Mouse (Mus musculus): ENCODE results near the gene Npas3. TPM values are rescaled to one million over a fixed set of nuclear protein-coding genes. Genes with fewer than 3 reads are reported as not detected.

Npas3 gene
- polyA plus RNA-seq, 1 experiment from 2014 or later: 32.7 TPM

DNA sequence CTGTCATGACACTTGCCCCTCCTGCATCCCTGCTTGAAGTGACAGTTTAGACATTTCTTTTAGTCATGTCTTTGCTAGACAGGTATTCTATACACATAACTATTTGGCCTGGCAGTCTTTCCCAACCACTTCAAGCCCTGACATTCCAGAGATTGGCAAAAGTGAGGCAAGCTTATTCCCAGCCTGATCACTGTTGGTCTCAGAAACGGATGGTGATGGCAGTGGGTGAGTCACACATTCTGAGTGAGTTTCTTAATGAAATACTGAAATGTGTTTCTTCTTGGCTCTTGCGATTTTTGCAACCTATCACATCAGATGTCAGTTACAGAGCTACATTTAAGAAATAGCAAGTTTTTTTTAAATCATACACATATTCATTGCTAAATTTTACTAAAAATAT lies 175.2 kb downstream of the Npas3 start:
- ATAC-seq: no peak
- 78% methylated on average over 2 of the region's 2 CpGs for WGBS
- Histone ChIP-seq H3K4me3 (replicated peaks) (no peak overlapping the region), H3K36me3 (no peaks in the 10 kb centered on the region), H3K27ac (no peak overlapping the region), H3K4me1 (replicated peaks) (peaks cover 49% of the 10 kb centered on the region), H3K4me2 (replicated peaks) (no peak overlapping the region), H3K9ac (replicated peaks) (no peak overlapping the region), H3K27me3 (no peaks in the 10 kb centered on the region), H3K9me3 (no peaks in the 10 kb centered on the region)

- H3K9me3 ChIP-seq: no peaks in the 10 kb centered on the region
- WGBS: 98% methylated on average over 2 of the region's 2 CpGs
Measured at GRCm38 (mm10) chr12:53426006-53426405, 177.5 kb downstream of the Npas3 start.

GRCm38 (mm10) chr12:53427153-53427552 lies 178.7 kb downstream of the Npas3 start:
- Histone ChIP-seq H3K27me3 (no peaks in the 10 kb centered on the region), H3K36me3 (no peaks in the 10 kb centered on the region), H3K4me3 (replicated peaks) (no peak overlapping the region), H3K27ac (no peak overlapping the region), H3K4me1 (replicated peaks) (peaks cover 34% of the 10 kb centered on the region), H3K9me3 (no peaks in the 10 kb centered on the region), H3K9ac (replicated peaks) (no peak overlapping the region), H3K4me2 (replicated peaks) (no peak overlapping the region)
- peak; percentile 50; the same call in 1 of the 2 replicates for ATAC-seq
- 76% methylated on average over 10 of the region's 10 CpGs for WGBS

More at GRCm38 (mm10) chr12:53426006-53426405, 177.5 kb downstream of the Npas3 start:
- peaks cover 41% of the 10 kb centered on the region for H3K4me1 ChIP-seq (replicated peaks)
- ATAC-seq: no peak
- no peak overlapping the region for H3K4me3 ChIP-seq (replicated peaks)
- no peaks in the 10 kb centered on the region for H3K27me3 ChIP-seq
- H3K27ac ChIP-seq: no peak overlapping the region
- H3K36me3 ChIP-seq: no peaks in the 10 kb centered on the region
- no peak overlapping the region for H3K4me2 ChIP-seq (replicated peaks)
- no peak overlapping the region for H3K9ac ChIP-seq (replicated peaks)

DNA sequence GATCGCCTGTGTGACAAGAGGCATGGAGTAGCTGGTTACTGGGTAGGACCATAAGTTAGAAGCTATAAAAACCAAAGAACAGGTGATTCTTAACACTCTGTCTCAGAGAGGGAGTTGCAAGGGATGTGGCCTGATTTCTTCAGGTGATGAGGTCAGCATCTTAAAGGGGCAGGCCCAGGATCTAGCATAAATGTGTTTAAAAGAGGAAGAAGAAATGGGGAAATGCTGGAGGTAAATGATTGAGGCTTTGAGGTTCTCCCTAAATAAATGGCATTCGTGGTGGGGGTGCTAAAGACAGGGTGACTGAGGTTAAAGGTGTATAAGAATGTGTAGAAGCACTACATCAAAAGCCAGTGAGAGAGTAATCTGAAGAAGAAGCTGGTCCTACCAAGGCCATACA lies 193.6 kb downstream of the Npas3 start:
- H3K27ac ChIP-seq: no peak overlapping the region
- H3K36me3 ChIP-seq: no peaks in the 10 kb centered on the region
- WGBS: 82% methylated on average over 2 of the region's 2 CpGs
- no peak overlapping the region for H3K4me3 ChIP-seq (replicated peaks)
- no peak overlapping the region for H3K9ac ChIP-seq (replicated peaks)
- H3K27me3 ChIP-seq: no peaks in the 10 kb centered on the region
- no peak for ATAC-seq
- no peaks in the 10 kb centered on the region for H3K9me3 ChIP-seq
- H3K4me2 ChIP-seq (replicated peaks): no peak overlapping the region
- H3K4me1 ChIP-seq (replicated peaks): peaks cover 23% of the 10 kb centered on the region

GRCm38 (mm10) chr12:53447469-53447868 lies 199.0 kb downstream of the Npas3 start:
- H3K4me2 ChIP-seq (replicated peaks): no peak overlapping the region
- 23% methylated on average over 8 of the region's 8 CpGs for WGBS
- peak overlapping the region; percentile 30; the same call in 1 of the 2 replicates for H3K27ac ChIP-seq
- no peak overlapping the region for H3K9ac ChIP-seq (replicated peaks)
- no peaks in the 10 kb centered on the region for H3K36me3 ChIP-seq
- H3K9me3 ChIP-seq: no peaks in the 10 kb centered on the region
- H3K27me3 ChIP-seq: no peaks in the 10 kb centered on the region
- peak; percentile 48; the same call in 1 of the 2 replicates for ATAC-seq
- no peak overlapping the region for H3K4me3 ChIP-seq (replicated peaks)
- H3K4me1 ChIP-seq (replicated peaks): peaks cover 44% of the 10 kb centered on the region

- H3K4me3 ChIP-seq (replicated peaks): no peak overlapping the region
- H3K9me3 ChIP-seq: no peaks in the 10 kb centered on the region
- no peak overlapping the region for H3K9ac ChIP-seq (replicated peaks)
- H3K4me2 ChIP-seq (replicated peaks): no peak overlapping the region
- H3K27me3 ChIP-seq: no peaks in the 10 kb centered on the region
- H3K36me3 ChIP-seq: no peaks in the 10 kb centered on the region
- H3K4me1 ChIP-seq (replicated peaks): peaks cover 46% of the 10 kb centered on the region
- H3K27ac ChIP-seq: 0 out of 2 replicates have a peak overlapping the region, but pooled peaks have one; percentile 20
- ATAC-seq: peak; percentile 58; the same call in 1 of the 2 replicates
- under 1% methylated on average over 3 of the region's 3 CpGs for WGBS
Measured at GRCm38 (mm10) chr12:53448040-53448439, 199.6 kb downstream of the Npas3 start.

DNA sequence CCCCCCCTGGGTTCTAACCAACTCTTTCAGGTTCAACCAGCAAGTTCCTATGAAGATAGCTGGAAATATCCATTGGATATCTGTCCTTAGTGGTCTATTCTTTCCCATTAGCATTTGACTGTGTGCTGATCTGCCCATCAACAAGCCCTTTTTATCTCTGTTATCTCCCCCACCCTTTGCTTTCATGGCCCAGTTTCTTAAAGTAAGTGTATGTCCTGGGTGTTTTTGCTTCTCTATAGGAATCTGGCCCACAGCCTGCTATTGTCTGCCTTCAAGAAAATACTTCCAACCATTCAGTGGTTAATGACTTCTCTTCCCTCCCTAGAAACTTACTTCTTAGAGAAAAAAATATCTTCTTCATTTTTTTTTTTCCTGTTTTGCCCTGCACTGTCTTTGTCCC lies 219.1 kb downstream of the Npas3 start:
- no peak overlapping the region for H3K4me3 ChIP-seq (replicated peaks)
- H3K4me2 ChIP-seq (replicated peaks): no peak overlapping the region
- no peaks in the 10 kb centered on the region for H3K9me3 ChIP-seq
- H3K27ac ChIP-seq: no peak overlapping the region
- H3K4me1 ChIP-seq (replicated peaks): no peaks in the 10 kb centered on the region
- ATAC-seq: no peak
- H3K9ac ChIP-seq (replicated peaks): no peak overlapping the region
- H3K27me3 ChIP-seq: no peaks in the 10 kb centered on the region
- H3K36me3 ChIP-seq: no peaks in the 10 kb centered on the region

DNA sequence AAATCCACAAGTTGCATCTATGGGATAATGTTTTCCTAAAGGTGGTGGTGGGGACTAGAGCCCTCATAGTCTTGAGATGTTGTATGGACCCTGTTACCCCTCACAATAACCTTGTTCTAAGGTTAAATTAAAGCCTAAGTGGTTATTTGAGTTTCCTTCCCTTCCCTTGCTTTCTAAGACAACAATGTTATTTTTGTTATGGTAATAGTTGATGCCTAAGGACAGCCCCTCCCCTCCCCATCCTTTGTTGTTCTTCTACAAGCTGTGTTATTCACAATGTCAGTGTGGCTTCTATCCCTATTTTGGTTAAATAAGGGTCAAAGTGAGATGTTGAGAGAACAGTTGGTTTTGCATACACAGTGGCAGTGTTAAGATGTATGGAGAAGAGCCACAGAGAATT lies 226.0 kb downstream of the Npas3 start:
- Histone ChIP-seq H3K27ac (no peak overlapping the region), H3K9ac (replicated peaks) (no peak overlapping the region), H3K4me2 (replicated peaks) (no peak overlapping the region), H3K27me3 (no peaks in the 10 kb centered on the region), H3K4me1 (replicated peaks) (peaks cover 5% of the 10 kb centered on the region; the same call in 1 of the 2 replicates), H3K36me3 (no peaks in the 10 kb centered on the region), H3K9me3 (no peaks in the 10 kb centered on the region), H3K4me3 (replicated peaks) (no peak overlapping the region)
- no peak for ATAC-seq

DNA sequence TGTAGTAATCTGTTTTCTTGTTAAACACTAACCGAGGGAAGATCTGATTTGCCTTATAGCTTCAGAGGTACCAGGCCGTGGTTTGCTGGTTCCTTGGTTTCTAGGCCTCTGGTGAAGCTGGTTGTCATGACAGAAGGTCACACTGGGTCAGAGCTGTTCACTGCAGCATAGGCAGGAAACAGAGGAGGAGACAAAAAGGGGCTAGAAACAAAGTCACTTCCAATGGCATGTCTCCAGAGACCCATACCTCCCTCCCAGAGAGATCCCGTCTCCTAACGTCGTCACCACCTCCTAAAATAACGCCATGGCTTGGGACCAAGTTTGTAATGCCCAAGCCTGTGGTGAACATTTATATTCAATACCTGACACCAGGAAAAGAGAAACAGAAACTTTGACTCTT lies 236.4 kb downstream of the Npas3 start:
- Histone ChIP-seq H3K4me2 (replicated peaks) (no peak overlapping the region), H3K4me1 (replicated peaks) (no peaks in the 10 kb centered on the region), H3K4me3 (replicated peaks) (no peak overlapping the region), H3K27me3 (no peaks in the 10 kb centered on the region), H3K27ac (no peak overlapping the region), H3K36me3 (no peaks in the 10 kb centered on the region), H3K9me3 (no peaks in the 10 kb centered on the region), H3K9ac (replicated peaks) (no peak overlapping the region)
- WGBS: 78% methylated on average over 6 of the region's 6 CpGs
- no peak for ATAC-seq

GRCm38 (mm10) chr12:53496386-53496785 lies 247.9 kb downstream of the Npas3 start:
- H3K27me3 ChIP-seq: no peaks in the 10 kb centered on the region
- no peak overlapping the region for H3K4me2 ChIP-seq (replicated peaks)
- H3K4me3 ChIP-seq (replicated peaks): no peak overlapping the region

DNA sequence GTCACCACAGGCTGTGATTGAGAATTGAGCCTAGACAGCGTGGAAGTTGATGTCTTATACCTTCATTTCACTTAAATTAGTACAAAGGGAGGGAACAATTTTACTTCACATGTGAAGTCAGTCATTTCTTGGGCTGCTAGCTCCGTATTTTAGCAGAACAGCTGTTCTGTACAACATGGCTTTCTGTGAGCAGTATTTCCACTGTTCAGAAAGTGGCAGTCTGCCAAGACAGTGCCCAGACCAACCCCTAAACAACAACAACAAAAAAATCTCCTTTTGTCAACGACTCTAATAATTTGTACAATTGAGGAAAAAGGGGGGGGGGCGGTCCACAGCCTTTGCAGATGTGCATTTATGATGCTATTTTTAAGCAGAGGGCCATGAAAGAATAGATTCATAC lies 266.4 kb downstream of the Npas3 start:
- 71% methylated on average over 4 of the region's 4 CpGs for WGBS
- Histone ChIP-seq H3K4me3 (replicated peaks) (no peak overlapping the region), H3K36me3 (no peaks in the 10 kb centered on the region), H3K9ac (replicated peaks) (no peak overlapping the region), H3K27ac (peak overlapping the region; percentile 45; the same call in 1 of the 2 replicates), H3K4me2 (replicated peaks) (no peak overlapping the region), H3K27me3 (no peaks in the 10 kb centered on the region), H3K4me1 (replicated peaks) (no peaks in the 10 kb centered on the region; the same call in 1 of the 2 replicates), H3K9me3 (no peaks in the 10 kb centered on the region)
- no peak for ATAC-seq

More at GRCm38 (mm10) chr12:53496386-53496785, 247.9 kb downstream of the Npas3 start:
- Histone ChIP-seq H3K9me3 (no peaks in the 10 kb centered on the region), H3K36me3 (peaks cover 3% of the 10 kb centered on the region; the same call in 1 of the 2 replicates), H3K4me1 (replicated peaks) (peaks cover 19% of the 10 kb centered on the region), H3K9ac (replicated peaks) (no peak overlapping the region), H3K27ac (no peak overlapping the region)
- ATAC-seq: no peak

DNA sequence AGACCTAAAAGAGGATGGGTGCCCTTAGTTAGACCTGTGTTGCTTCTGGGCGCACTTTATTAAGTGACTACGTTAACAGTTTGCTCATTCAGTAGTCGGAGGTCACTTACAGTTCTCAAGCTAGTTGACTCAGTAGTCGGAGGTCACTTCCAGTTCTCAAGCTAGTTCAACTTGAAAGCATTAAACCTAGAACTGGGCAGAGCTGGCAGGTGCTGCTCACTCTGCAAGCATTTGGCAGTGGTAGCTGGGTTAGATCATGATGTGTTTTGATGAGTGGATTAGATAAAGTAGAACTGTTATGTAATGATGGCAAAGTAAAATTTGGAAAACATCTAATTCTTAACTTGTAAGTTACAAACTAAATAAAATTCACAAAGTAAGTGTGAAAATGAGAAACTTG lies 271.1 kb downstream of the Npas3 start:
- no peaks in the 10 kb centered on the region for H3K27me3 ChIP-seq
- no peaks in the 10 kb centered on the region for H3K9me3 ChIP-seq
- H3K4me2 ChIP-seq (replicated peaks): no peak overlapping the region
- no peak overlapping the region for H3K27ac ChIP-seq
- ATAC-seq: no peak
- no peak overlapping the region for H3K9ac ChIP-seq (replicated peaks)
- 93% methylated on average over 4 of the region's 4 CpGs for WGBS
- H3K4me3 ChIP-seq (replicated peaks): no peak overlapping the region
- peaks cover under 1% of the 10 kb centered on the region for H3K4me1 ChIP-seq (replicated peaks)
- no peaks in the 10 kb centered on the region for H3K36me3 ChIP-seq

DNA sequence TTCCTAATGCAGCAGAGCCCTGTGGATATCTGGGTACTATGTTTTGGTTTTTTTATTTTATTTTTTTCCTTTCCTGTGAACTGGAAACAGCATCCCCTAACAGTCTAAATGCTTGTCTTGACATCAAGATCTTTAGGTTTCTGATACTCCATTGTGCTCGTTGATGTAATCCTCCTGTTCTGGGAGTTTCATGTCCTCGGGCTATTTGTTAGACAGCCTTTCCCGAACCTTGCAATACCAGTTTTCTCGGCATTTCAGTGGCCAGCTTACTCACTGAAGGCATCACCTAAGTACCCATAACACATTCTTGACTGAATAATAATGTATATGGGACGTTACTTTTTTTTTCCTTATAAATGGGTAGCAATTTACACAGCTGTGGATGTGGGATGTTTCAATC lies 274.2 kb downstream of the Npas3 start:
- ATAC-seq: no peak
- no peaks in the 10 kb centered on the region for H3K9me3 ChIP-seq
- no peak overlapping the region for H3K4me3 ChIP-seq (replicated peaks)
- no peak overlapping the region for H3K9ac ChIP-seq (replicated peaks)
- no peaks in the 10 kb centered on the region for H3K27me3 ChIP-seq
- H3K27ac ChIP-seq: no peak overlapping the region
- 56% methylated on average over 5 of the region's 5 CpGs for WGBS
- H3K4me2 ChIP-seq (replicated peaks): no peak overlapping the region
- no peaks in the 10 kb centered on the region for H3K36me3 ChIP-seq
- peaks cover 21% of the 10 kb centered on the region for H3K4me1 ChIP-seq (replicated peaks)

Data from midbrain, embryonic 13.5 days (tissue).